Mouse (Mus musculus) embryonic fibroblast, embryonic 13.5 days (primary cell): ENCODE data around the gene Gps1.

Experiments used
- CTCF ChIP-seq: IDR thresholded peaks from 2 replicates; pipeline ENCODE4 v1.5.1; 2011; ENCODE audit warnings: mild to moderate bottlenecking, control low read depth, low read length, moderate library complexity, borderline replicate concordance; ENCODE audit not compliant: insufficient read depth
- POLR2A ChIP-seq: IDR thresholded peaks from 2 replicates; pipeline ENCODE4 v1.6.1; 2011; ENCODE audit warnings: low read depth, mild to moderate bottlenecking, control low read depth, low read length, moderate library complexity

DNA sequence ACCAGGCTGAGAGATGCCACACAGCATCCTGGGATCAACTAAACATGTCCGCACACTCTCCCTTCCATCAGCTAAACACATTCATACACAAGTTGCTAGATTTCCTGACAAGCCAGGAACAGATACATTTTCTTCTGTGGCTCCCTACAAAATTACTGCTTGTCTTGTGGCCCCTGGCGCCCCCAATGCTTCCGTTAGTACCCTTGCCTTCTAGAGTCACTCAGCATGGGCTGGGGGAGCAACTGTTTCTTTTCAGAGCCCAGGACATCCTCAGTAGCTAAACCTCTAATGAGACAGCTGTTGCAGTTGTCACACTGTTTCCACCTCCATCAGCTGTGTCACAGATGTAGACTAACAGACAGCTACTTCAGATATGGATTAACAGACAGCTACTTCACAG is 11.3 kb upstream of the Gps1 start:
- no peak for TF ChIP-seq CTCF
- no peak for TF ChIP-seq POLR2A
